Mouse (Mus musculus): ENCODE measurements around the gene Vstm2a. TPM values are rescaled to one million over a fixed set of nuclear protein-coding genes. Genes with fewer than 3 reads are reported as not detected.

Vstm2a gene
- not detected in 2 replicates for polyA plus RNA-seq (2012; rRNA removed)

DNA sequence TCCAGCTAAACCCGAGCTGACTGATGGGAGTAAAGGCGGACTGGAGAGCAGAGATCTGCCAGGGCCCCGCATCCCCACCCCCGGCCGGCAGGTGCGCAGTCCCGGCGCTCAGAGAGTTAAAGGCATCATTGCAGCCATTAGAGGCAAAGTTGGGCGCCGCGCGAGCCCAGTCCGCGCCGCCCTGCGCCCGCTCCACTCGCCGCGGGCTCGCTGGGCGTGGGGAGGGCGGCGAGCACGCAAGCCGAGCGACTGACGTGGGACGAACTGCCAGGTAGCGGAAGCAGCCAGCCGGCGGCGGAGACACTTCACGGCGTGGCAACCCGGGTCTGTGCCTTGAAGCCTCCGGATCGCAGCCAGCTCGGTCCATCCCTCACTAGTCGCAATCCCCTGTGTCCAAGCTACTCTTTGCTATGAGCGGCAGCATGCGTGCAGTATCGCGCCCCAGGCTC, at the start of gene Vstm2a:
Gene Vstm2a, plus strand, starts transcription at position 252 of the 449 bp plus-strand sequence.
- 3% methylated on average over 44 of the region's 44 CpGs for WGBS

GRCm38 (mm10) chr11:16257011-16257410, 513 bp upstream of the Vstm2a start:
- no peak for DNase-seq (ENCODE audit: low read depth, low spot score)
- 33% methylated on average over 7 of the region's 7 CpGs for WGBS

More for the DNA sequence above, at the start of gene Vstm2a:
- no peak for DNase-seq (ENCODE audit: low read depth, low spot score)

- no peak for DNase-seq (ENCODE audit: low read depth, low spot score)
- 50% methylated on average over 1 of the region's 1 CpGs for WGBS
Observed at GRCm38 (mm10) chr11:16258300-16258699, 776 bp downstream of the Vstm2a start.

- WGBS, result 22% methylated on average over 9 of the region's 9 CpGs
- no peak for DNase-seq (ENCODE audit: low read depth, low spot score)
Observed at GRCm38 (mm10) chr11:16259876-16260275, 2.4 kb downstream of the Vstm2a start.

GRCm38 (mm10) chr11:16260764-16261578, 3.4 kb downstream of the Vstm2a start:
- no peak for DNase-seq (ENCODE audit: low read depth, low spot score)
- WGBS, result 3% methylated on average over 40 of the region's 40 CpGs

GRCm38 (mm10) chr11:16268396-16268795, 10.9 kb downstream of the Vstm2a start:
- 90% methylated on average over 1 of the region's 1 CpGs for WGBS
- DNase-seq (ENCODE audit: low read depth, low spot score), result no peak

GRCm38 (mm10) chr11:16290381-16290780, 32.9 kb downstream of the Vstm2a start:
- DNase-seq (ENCODE audit: low read depth, low spot score), result no peak
- 58% methylated on average over 1 of the region's 1 CpGs for WGBS

DNA sequence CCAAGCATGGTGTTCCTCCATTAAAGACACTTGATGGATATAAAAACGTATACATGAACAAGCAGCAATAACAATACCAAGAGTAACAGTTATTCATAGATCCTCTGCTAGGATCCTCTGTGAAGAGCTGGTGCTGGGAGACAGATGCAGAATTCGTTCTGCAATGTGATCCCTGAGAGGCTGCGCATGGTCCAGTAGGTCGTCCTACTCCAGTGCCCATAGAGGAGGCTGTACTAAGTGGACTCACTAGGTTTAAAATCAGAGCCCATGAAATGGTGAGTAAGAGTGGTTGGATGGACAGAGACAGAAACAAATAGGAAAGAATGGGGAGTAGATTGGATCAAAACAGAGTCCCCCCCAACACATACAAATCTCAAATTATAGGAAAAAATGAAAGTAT, 35.4 kb downstream of the Vstm2a start:
- 74% methylated on average over 4 of the region's 4 CpGs for WGBS
- DNase-seq (ENCODE audit: low read depth, low spot score), result no peak

GRCm38 (mm10) chr11:16296521-16296920, 39.0 kb downstream of the Vstm2a start:
- 36% methylated on average over 1 of the region's 1 CpGs for WGBS
- no peak for DNase-seq (ENCODE audit: low read depth, low spot score)

DNA sequence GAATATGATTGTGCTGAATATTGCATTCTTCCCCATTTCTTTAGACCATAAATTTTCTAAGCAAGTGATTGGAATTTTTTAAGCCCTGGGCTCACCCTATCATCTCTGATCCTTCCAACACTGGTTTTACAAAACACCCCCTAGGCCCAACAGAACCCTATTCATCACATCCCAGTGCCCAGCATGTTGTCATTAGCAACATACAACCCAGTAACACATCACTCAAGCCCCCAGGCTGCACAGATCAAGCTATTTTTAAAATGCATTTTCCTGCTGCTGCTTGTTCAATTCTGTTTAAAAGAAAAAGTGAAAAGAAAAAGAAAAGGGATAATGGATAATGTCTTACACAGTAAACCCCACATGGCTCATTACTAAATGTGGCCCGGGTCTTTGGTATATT, 42.0 kb downstream of the Vstm2a start:
- WGBS, result 58% methylated on average over 1 of the region's 1 CpGs
- DNase-seq (ENCODE audit: low read depth, low spot score), result no peak

GRCm38 (mm10) chr11:16299960-16300359, 42.4 kb downstream of the Vstm2a start:
- 55% methylated on average over 1 of the region's 1 CpGs for WGBS
- no peak for DNase-seq (ENCODE audit: low read depth, low spot score)

- no peak for DNase-seq (ENCODE audit: low read depth, low spot score)
- 82% methylated on average over 2 of the region's 2 CpGs for WGBS
Observed at GRCm38 (mm10) chr11:16300709-16301108, 43.2 kb downstream of the Vstm2a start.

- no peak for DNase-seq (ENCODE audit: low read depth, low spot score)
- 86% methylated on average over 2 of the region's 2 CpGs for WGBS
Observed at GRCm38 (mm10) chr11:16315097-16315496, 57.6 kb downstream of the Vstm2a start.

GRCm38 (mm10) chr11:16345179-16345578, 87.7 kb downstream of the Vstm2a start:
- DNase-seq (ENCODE audit: low read depth, low spot score), result no peak
- WGBS, result 51% methylated on average over 3 of the region's 3 CpGs

GRCm38 (mm10) chr11:16345676-16346075, 88.2 kb downstream of the Vstm2a start:
- WGBS, result 79% methylated on average over 3 of the region's 3 CpGs
- DNase-seq (ENCODE audit: low read depth, low spot score), result no peak

- 85% methylated on average over 4 of the region's 4 CpGs for WGBS
- no peak for DNase-seq (ENCODE audit: low read depth, low spot score)
Observed at GRCm38 (mm10) chr11:16351915-16352314, 94.4 kb downstream of the Vstm2a start.

DNA sequence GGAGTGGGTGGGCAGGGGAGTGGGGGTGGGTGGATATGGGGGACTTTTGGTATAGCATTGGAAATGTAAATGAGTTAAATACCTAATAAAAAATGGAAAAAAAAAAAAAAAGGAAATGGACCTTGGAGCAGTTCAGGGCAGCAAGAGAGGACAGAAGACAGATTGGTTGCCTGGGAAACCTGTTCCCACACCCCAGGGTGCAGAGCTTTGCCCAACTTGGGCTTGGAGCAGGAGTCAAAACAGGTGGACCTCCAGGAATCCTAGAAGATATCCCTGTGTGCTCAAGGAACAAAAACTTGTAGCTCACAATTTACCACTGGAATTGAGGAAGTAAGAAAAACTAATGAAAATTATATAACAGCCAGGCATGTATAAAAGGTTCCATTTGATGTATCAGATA, 96.8 kb downstream of the Vstm2a start:
- DNase-seq (ENCODE audit: low read depth, low spot score), result no peak

- no peak for DNase-seq (ENCODE audit: low read depth, low spot score)
- WGBS, result 82% methylated on average over 8 of the region's 8 CpGs
Observed at GRCm38 (mm10) chr11:16366852-16367587, 109.5 kb downstream of the Vstm2a start.

DNA sequence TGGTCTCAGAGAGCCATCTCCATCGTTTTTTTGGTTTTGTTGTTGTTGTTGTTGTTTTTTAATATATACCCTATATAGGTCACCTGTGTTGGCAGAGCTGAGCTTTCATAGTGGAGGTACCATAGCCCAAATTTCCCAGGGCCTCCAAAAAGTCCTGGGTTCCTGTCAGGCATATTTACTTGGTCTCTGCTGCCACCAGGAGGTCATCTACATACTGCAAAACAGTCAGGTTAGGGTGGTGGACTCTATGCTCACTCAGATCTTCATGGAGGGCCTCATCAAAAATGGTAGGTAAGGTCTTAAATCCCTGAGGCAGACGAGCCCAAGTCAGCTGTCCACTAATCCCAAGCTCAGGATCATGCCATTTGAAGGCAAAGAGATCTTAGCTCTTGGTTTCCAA, 146.1 kb downstream of the Vstm2a start:
- no peak for DNase-seq (ENCODE audit: low read depth, low spot score)
- 27% methylated on average over 2 of the region's 2 CpGs for WGBS

GRCm38 (mm10) chr11:16411736-16412135, 154.2 kb downstream of the Vstm2a start:
- no peak for DNase-seq (ENCODE audit: low read depth, low spot score)
- 29% methylated on average over 1 of the region's 1 CpGs for WGBS

DNA sequence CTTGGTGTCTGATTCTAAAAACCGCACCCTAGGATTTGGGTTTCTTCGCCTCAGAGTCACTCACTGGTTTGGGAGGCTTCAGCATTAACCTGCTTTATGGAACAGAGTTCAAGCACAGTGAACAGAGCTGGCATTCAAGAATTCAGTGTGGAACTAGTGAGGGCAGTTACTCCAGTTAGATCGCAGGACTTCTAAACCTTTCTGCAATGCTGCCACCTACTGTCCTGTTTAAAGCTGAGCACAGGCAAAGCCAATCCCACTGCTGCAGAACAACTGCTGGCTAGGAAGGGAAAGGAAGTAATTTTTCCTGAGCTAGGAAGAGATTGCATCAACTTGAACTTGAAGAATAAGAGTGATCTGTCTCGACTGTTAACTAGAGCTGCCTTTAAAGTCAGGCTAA, 155.1 kb downstream of the Vstm2a start:
- DNase-seq (ENCODE audit: low read depth, low spot score), result peak; percentile 3
- 19% methylated on average over 4 of the region's 4 CpGs for WGBS

Measured in large intestine, adult 2 months (tissue).